Comparison of ENCODE assay signal across 8 mouse cellular contexts in the genomic region with DNA sequence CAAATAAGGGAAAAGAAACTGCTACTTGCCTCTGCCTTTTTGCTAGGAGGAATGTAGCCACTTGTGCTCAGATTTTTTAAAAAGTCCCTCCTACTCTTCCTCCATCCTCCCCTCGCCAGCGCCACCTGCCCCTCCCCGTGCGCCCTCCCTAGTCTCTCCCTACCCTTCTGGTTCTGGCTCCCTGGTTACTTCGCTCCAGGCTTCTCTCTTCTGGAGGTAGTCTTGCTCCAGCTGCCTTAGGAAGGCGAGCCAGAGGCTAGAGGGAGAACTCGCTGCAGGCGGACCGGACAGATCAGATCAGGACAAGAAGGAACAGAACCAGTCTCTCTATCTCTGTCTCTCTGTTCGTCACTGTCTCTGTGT. TPM values are rescaled to one million over a fixed set of nuclear protein-coding genes. Genes with fewer than 3 reads are reported as not detected.
DNase-seq lines count a peak whose midpoint lies in the region; ATAC-seq lines count a peak whose summit lies in the region.

TSS of gene Bmp3 (plus strand) at position 152 of the 363 bp plus-strand sequence.

- H3K9me3 ChIP-seq in heart, embryonic 13.5 days, result no peaks in the 10 kb centered on the region
- no peaks in the 10 kb centered on the region for H3K9me3 ChIP-seq in hindbrain, embryonic 10.5 days
- H3K9me3 ChIP-seq in midbrain, embryonic 11.5 days (ENCODE audit: control insufficient read depth, low read length), result no peaks in the 10 kb centered on the region

- H3K9ac ChIP-seq in heart, embryonic 13.5 days, result peak within 1 kb of the TSS; percentile 74
- peak within 1 kb of the TSS; percentile 55 for H3K9ac ChIP-seq in midbrain, embryonic 11.5 days (ENCODE audit: low read length)

- intact Hi-C loops in left cerebral cortex, postnatal 25 days (cut with DNase I), result no loop called here

- no peaks in the 10 kb centered on the region for H3K36me3 ChIP-seq in heart, embryonic 13.5 days
- H3K36me3 ChIP-seq in hindbrain, embryonic 10.5 days, result no peaks in the 10 kb centered on the region
- no peaks in the 10 kb centered on the region for H3K36me3 ChIP-seq in midbrain, embryonic 11.5 days (ENCODE audit: control insufficient read depth, insufficient read depth, low read length)

- peaks cover 16% of the 10 kb centered on the region for H3K4me1 ChIP-seq in heart, embryonic 13.5 days
- peaks cover 24% of the 10 kb centered on the region for H3K4me1 ChIP-seq in hindbrain, embryonic 10.5 days (replicated peaks)
- peaks cover 4% of the 10 kb centered on the region for H3K4me1 ChIP-seq in midbrain, embryonic 11.5 days (ENCODE audit: control insufficient read depth, insufficient read depth, low read length)

- WGBS in heart, embryonic 13.5 days, result 2% methylated on average over 10 of the region's 10 CpGs
- WGBS in hindbrain, embryonic 10.5 days, result 3% methylated on average over 10 of the region's 10 CpGs
- WGBS in midbrain, embryonic 11.5 days, result 2% methylated on average over 10 of the region's 10 CpGs

- H3K27me3 ChIP-seq in heart, embryonic 13.5 days (replicated peaks), result peaks cover 68% of the 10 kb centered on the region
- H3K27me3 ChIP-seq in hindbrain, embryonic 10.5 days (ENCODE audit: insufficient read depth, poor library complexity, severe bottlenecking), result peaks cover 64% of the 10 kb centered on the region
- H3K27me3 ChIP-seq in midbrain, embryonic 11.5 days (ENCODE audit: control insufficient read depth, insufficient read depth, low read length), result peaks cover 27% of the 10 kb centered on the region

- peak within 1 kb of the TSS; percentile 99 for H3K4me2 ChIP-seq in heart, embryonic 13.5 days
- H3K4me2 ChIP-seq in midbrain, embryonic 11.5 days, result peak within 1 kb of the TSS; percentile 99

- no peak within 1 kb of the TSS for H3K27ac ChIP-seq in heart, embryonic 13.5 days (replicated peaks)
- peak within 1 kb of the TSS; percentile 62 for H3K27ac ChIP-seq in hindbrain, embryonic 10.5 days
- H3K27ac ChIP-seq in midbrain, embryonic 11.5 days (ENCODE audit: low read depth, low read length), result no peak within 1 kb of the TSS

- no peak for DNase-seq in heart, adult 9 months (ENCODE audit: low spot score in 2 of 2)
- peak; percentile 41 for DNase-seq in embryo, embryonic 11 days
- DNase-seq in hindbrain, embryonic 10.5 days (ENCODE audit: low spot score), result no peak
- DNase-seq in left cerebral cortex, postnatal 25 days (ENCODE audit: low spot score in 2 of 2), result peak; percentile 49 to 73
- DNase-seq in midbrain, embryonic 11.5 days (ENCODE audit: low spot score, missing footprints), result no peak
- DNase-seq in urinary bladder, postnatal 4 days (ENCODE audit: low spot score in 2 of 2), result peak; percentile 36 to 66
- no peak for DNase-seq in adrenal gland, adult 8-10 months

- ATAC-seq in heart, embryonic 13.5 days (ENCODE audit: extremely low read depth, insufficient number of reproducible peaks, low FRiP score, low TSS enrichment), result no peak
- ATAC-seq in midbrain, embryonic 11.5 days (ENCODE audit: low FRiP score), result peak; percentile 45

- H3K4me3 ChIP-seq in heart, embryonic 13.5 days, result peak within 1 kb of the TSS; percentile 65
- H3K4me3 ChIP-seq in hindbrain, embryonic 10.5 days, result peak within 1 kb of the TSS; percentile 70
- peak within 1 kb of the TSS; percentile 61 for H3K4me3 ChIP-seq in midbrain, embryonic 11.5 days (ENCODE audit: low read depth, low read length)

RNA-seq across cellular contexts. Expression of gene Bmp3, which starts in this region (rescaled TPM):
- 0.71 and 0.74 TPM in 2 replicates for polyA plus RNA-seq in heart, embryonic 13.5 days (2015; fragmentation: Nextera tagmentation; extraction: Ambion mirVana)
- 0.63 and 0.70 TPM in 2 replicates for polyA plus RNA-seq in hindbrain, embryonic 10.5 days (2016; fragmentation: Nextera tagmentation; extraction: Ambion mirVana)
- 10 to 100 TPM; 13.3 to 13.6 TPM for total RNA-seq in left cerebral cortex, postnatal 25 days (2021)
- 0.67 and 0.81 TPM in 2 replicates for polyA plus RNA-seq in midbrain, embryonic 11.5 days (2014; fragmentation: Nextera tagmentation; extraction: Ambion mirVana)
- 1 to 10 TPM in 2 of 4 experiments, under 1 TPM in 2; 0.59 to 3.4 (median 1.2) TPM for total RNA-seq in adrenal gland, adult 8-10 months (2022)

Comparison
In these comparisons a context has a peak if more than half of its experiments do, and no peak if none do; other contexts are left out.
1. Peak in ATAC-seq, H3K4me3 ChIP-seq, H3K9ac ChIP-seq and H3K4me2 ChIP-seq in midbrain, embryonic 11.5 days; RNA of the gene not detected or under 1 TPM.
2. DNase-seq: peak in embryo, embryonic 11 days (single experiment), left cerebral cortex, postnatal 25 days (2 of 2) and urinary bladder, postnatal 4 days (2 of 2); none in heart, adult 9 months (0 of 2), hindbrain, embryonic 10.5 days (single experiment), midbrain, embryonic 11.5 days (single experiment) and adrenal gland, adult 8-10 months (single experiment).
3. Peak in every context shown above with its lines, with median percentiles within 50 percentile points of each other: H3K4me3 ChIP-seq.